Mouse (Mus musculus) embryonic facial prominence, embryonic 10.5 days (tissue): ENCODE results near the gene Upp2. TPM values are rescaled to one million over a fixed set of nuclear protein-coding genes. Genes with fewer than 3 reads are reported as not detected.

Experiments
- DNase-seq: peaks from one replicate; pipeline ENCODE4 v3.0.0-alpha.2; 2017; ENCODE audit warnings: low spot score
- H3K27ac ChIP-seq: fragments of 300-500 bp; sonication (generic); replicated peaks from 2 replicates; pipeline ENCODE4 v1.5.1; 2016; ENCODE audit warnings: mild to moderate bottlenecking
- H3K27me3 ChIP-seq: fragments of 300-500 bp; sonication (generic); replicated peaks from 2 replicates; pipeline ENCODE4 v1.6.1; 2016; ENCODE audit warnings: low read depth, mild to moderate bottlenecking; ENCODE audit not compliant: poor library complexity, severe bottlenecking
- H3K36me3 ChIP-seq: fragments of 300-500 bp; sonication (generic); replicated peaks from 2 replicates; pipeline ENCODE4 v1.6.1; 2016; ENCODE audit warnings: mild to moderate bottlenecking, moderate library complexity
- H3K4me1 ChIP-seq: fragments of 300-500 bp; sonication (generic); 2 replicates; pipeline ENCODE4 v1.6.1; 2016
- H3K4me3 ChIP-seq: fragments of 300-500 bp; sonication (generic); 2 replicates; pipeline ENCODE4 v1.5.1; 2016; ENCODE audit warnings: mild to moderate bottlenecking, moderate library complexity
- H3K9me3 ChIP-seq: fragments of 300-500 bp; sonication (generic); 2 replicates; pipeline ENCODE4 v1.6.1; 2016; ENCODE audit warnings: mild to moderate bottlenecking
- WGBS: fragments of 180-500 bp; shearing (Covaris S2); methylation state at CpG from one replicate; pipeline ENCODE4 v1.1.7; 2016; 5-methylcytosine and 5-hydroxymethylcytosine counted together
- polyA plus RNA-seq: library from polyadenylated mRNA; unstranded; fragments of >200 nt; fragmentation: Nextera tagmentation; extraction: Ambion mirVana; gene quantifications from 2 replicates; pipeline ENCODE4 v1.2.1, GENCODE M21; 2016

The Upp2 gene
- polyA plus RNA-seq, 1 experiment from 2014 or later = 6.3 TPM

- Histone ChIP-seq H3K4me3 (no peak overlapping the region), H3K27me3 (no peaks in the 10 kb centered on the region), H3K36me3 (no peaks in the 10 kb centered on the region), H3K9me3 (no peaks in the 10 kb centered on the region), H3K27ac (no peak overlapping the region; the same call in 1 of the 2 replicates), H3K4me1 (peaks cover 38% of the 10 kb centered on the region)
- DNase-seq = peak; percentile 6
- 79% methylated on average over 6 of the region's 6 CpGs for WGBS
These were observed 136.5 kb downstream of the Upp2 start for GRCm38 (mm10) chr2:58703646-58704045.

- H3K27me3 ChIP-seq = no peaks in the 10 kb centered on the region
- DNase-seq = no peak
- H3K36me3 ChIP-seq = no peaks in the 10 kb centered on the region
- no peak overlapping the region for H3K27ac ChIP-seq
- H3K4me3 ChIP-seq = no peak overlapping the region
- H3K4me1 ChIP-seq = peaks cover 41% of the 10 kb centered on the region
- no peaks in the 10 kb centered on the region for H3K9me3 ChIP-seq
- WGBS = 94% methylated on average over 3 of the region's 3 CpGs
These were observed 137.5 kb downstream of the Upp2 start for GRCm38 (mm10) chr2:58704576-58704975.

- no peak overlapping the region for H3K4me3 ChIP-seq
- peak; percentile 7 for DNase-seq
- no peaks in the 10 kb centered on the region for H3K9me3 ChIP-seq
- no peaks in the 10 kb centered on the region for H3K36me3 ChIP-seq
- peaks cover 35% of the 10 kb centered on the region for H3K4me1 ChIP-seq
- no peaks in the 10 kb centered on the region for H3K27me3 ChIP-seq
- no peak overlapping the region for H3K27ac ChIP-seq
- WGBS = 87% methylated on average over 3 of the region's 3 CpGs
These were observed 140.6 kb downstream of the Upp2 start for GRCm38 (mm10) chr2:58707676-58708075.

- no peaks in the 10 kb centered on the region for H3K27me3 ChIP-seq
- 75% methylated on average over 5 of the region's 5 CpGs for WGBS
- no peak for DNase-seq
- no peaks in the 10 kb centered on the region for H3K36me3 ChIP-seq
- H3K27ac ChIP-seq = no peak overlapping the region
- H3K4me1 ChIP-seq = peaks cover 23% of the 10 kb centered on the region
- no peaks in the 10 kb centered on the region for H3K9me3 ChIP-seq
- no peak overlapping the region for H3K4me3 ChIP-seq
These were observed 143.1 kb downstream of the Upp2 start for GRCm38 (mm10) chr2:58710234-58710633.

- Histone ChIP-seq H3K27me3 (no peaks in the 10 kb centered on the region), H3K27ac (no peak overlapping the region), H3K36me3 (no peaks in the 10 kb centered on the region), H3K4me1 (peaks cover 23% of the 10 kb centered on the region), H3K9me3 (no peaks in the 10 kb centered on the region), H3K4me3 (no peak overlapping the region)
- WGBS = 84% methylated on average over 4 of the region's 4 CpGs
- DNase-seq = no peak
These were observed 144.0 kb downstream of the Upp2 start for GRCm38 (mm10) chr2:58711049-58711448.

GRCm38 (mm10) chr2:58711491-58711890 lies 144.4 kb downstream of the Upp2 start:
- Histone ChIP-seq H3K36me3 (no peaks in the 10 kb centered on the region), H3K4me1 (peaks cover 20% of the 10 kb centered on the region), H3K4me3 (no peak overlapping the region), H3K27ac (no peak overlapping the region), H3K27me3 (no peaks in the 10 kb centered on the region), H3K9me3 (no peaks in the 10 kb centered on the region)
- DNase-seq = no peak
- WGBS = 70% methylated on average over 2 of the region's 2 CpGs

- H3K36me3 ChIP-seq = no peaks in the 10 kb centered on the region
- H3K27me3 ChIP-seq = no peaks in the 10 kb centered on the region
- H3K27ac ChIP-seq = no peak overlapping the region
- 68% methylated on average over 5 of the region's 5 CpGs for WGBS
- no peak for DNase-seq
- no peaks in the 10 kb centered on the region for H3K9me3 ChIP-seq
- H3K4me1 ChIP-seq = peaks cover 17% of the 10 kb centered on the region
- no peak overlapping the region for H3K4me3 ChIP-seq
These were observed 144.8 kb downstream of the Upp2 start for GRCm38 (mm10) chr2:58711935-58712334.

GRCm38 (mm10) chr2:58717898-58718297 lies 150.8 kb downstream of the Upp2 start:
- H3K4me1 ChIP-seq = no peaks in the 10 kb centered on the region
- H3K36me3 ChIP-seq = no peaks in the 10 kb centered on the region
- WGBS = 55% methylated on average over 3 of the region's 3 CpGs
- no peak overlapping the region for H3K27ac ChIP-seq
- no peak for DNase-seq
- no peaks in the 10 kb centered on the region for H3K27me3 ChIP-seq
- no peak overlapping the region for H3K4me3 ChIP-seq
- peaks cover 5% of the 10 kb centered on the region; the same call in 1 of the 2 replicates for H3K9me3 ChIP-seq

- 32% methylated on average over 4 of the region's 4 CpGs for WGBS
- H3K27me3 ChIP-seq = no peaks in the 10 kb centered on the region
- 0 out of 2 replicates have a peak, but pooled peaks cover 2% of the 10 kb centered on the region for H3K4me1 ChIP-seq
- no peak overlapping the region for H3K4me3 ChIP-seq
- no peaks in the 10 kb centered on the region for H3K9me3 ChIP-seq
- no peaks in the 10 kb centered on the region for H3K36me3 ChIP-seq
- H3K27ac ChIP-seq = no peak overlapping the region
- no peak for DNase-seq
These were observed 170.2 kb downstream of the Upp2 start for GRCm38 (mm10) chr2:58737192-58737820.

GRCm38 (mm10) chr2:58741213-58741612 lies 174.1 kb downstream of the Upp2 start:
- H3K36me3 ChIP-seq = no peaks in the 10 kb centered on the region

GRCm38 (mm10) chr2:58742026-58742425 lies 174.9 kb downstream of the Upp2 start:
- no peaks in the 10 kb centered on the region for H3K9me3 ChIP-seq
- H3K4me1 ChIP-seq = 0 out of 2 replicates have a peak, but pooled peaks cover 2% of the 10 kb centered on the region
- H3K4me3 ChIP-seq = no peak overlapping the region
- no peaks in the 10 kb centered on the region for H3K36me3 ChIP-seq
- WGBS = 94% methylated on average over 4 of the region's 4 CpGs
- no peaks in the 10 kb centered on the region for H3K27me3 ChIP-seq
- H3K27ac ChIP-seq = no peak overlapping the region
- no peak for DNase-seq

More at GRCm38 (mm10) chr2:58741213-58741612, 174.1 kb downstream of the Upp2 start:
- Histone ChIP-seq H3K27me3 (no peaks in the 10 kb centered on the region), H3K4me1 (0 out of 2 replicates have a peak, but pooled peaks cover 2% of the 10 kb centered on the region), H3K27ac (no peak overlapping the region), H3K4me3 (no peak overlapping the region), H3K9me3 (no peaks in the 10 kb centered on the region)
- no peak for DNase-seq
- 81% methylated on average over 1 of the region's 1 CpGs for WGBS

GRCm38 (mm10) chr2:58743446-58743845 lies 176.3 kb downstream of the Upp2 start:
- WGBS = 82% methylated on average over 3 of the region's 3 CpGs
- no peaks in the 10 kb centered on the region for H3K9me3 ChIP-seq

GRCm38 (mm10) chr2:58747483-58748229 lies 180.6 kb downstream of the Upp2 start:
- 0 out of 2 replicates have a peak, but pooled peaks cover 4% of the 10 kb centered on the region for H3K4me1 ChIP-seq
- peak; percentile 11 for DNase-seq
- WGBS = 68% methylated on average over 11 of the region's 11 CpGs
- H3K9me3 ChIP-seq = no peaks in the 10 kb centered on the region
- H3K27me3 ChIP-seq = no peaks in the 10 kb centered on the region
- no peak overlapping the region for H3K27ac ChIP-seq
- H3K36me3 ChIP-seq = no peaks in the 10 kb centered on the region
- no peak overlapping the region for H3K4me3 ChIP-seq

More at GRCm38 (mm10) chr2:58743446-58743845, 176.3 kb downstream of the Upp2 start:
- Histone ChIP-seq H3K4me3 (no peak overlapping the region), H3K4me1 (0 out of 2 replicates have a peak, but pooled peaks cover 4% of the 10 kb centered on the region), H3K27ac (no peak overlapping the region), H3K27me3 (no peaks in the 10 kb centered on the region), H3K36me3 (no peaks in the 10 kb centered on the region)
- no peak for DNase-seq
